Mouse (Mus musculus) erythroblast, adult 5-6 weeks (primary cell): Measurements from ENCODE around the gene Pgrmc1. TPM values are rescaled to one million over a fixed set of nuclear protein-coding genes. Genes with fewer than 3 reads are reported as not detected.
A peak's percentile ranks its signal among the peaks of the same experiment; 100 is the strongest.

Experiments
- ATAC-seq: replicated peaks from 2 replicates; pipeline ENCODE4 v1.8.0; 2016; ENCODE audit warnings: moderate number of reproducible peaks, mild to moderate bottlenecking, moderate TSS enrichment, inconsistent platforms; ENCODE audit not compliant: poor library complexity, low FRiP score, severe bottlenecking
- total RNA-seq, 2 experiments: library from RNA; stranded (forward) in 1 of 2; stranded (reverse) in 1 of 2; fragments of 150-400 nt in 1 of 2; fragments of 200-764, 138-1000 nt in 1 of 2; gene quantifications; 2 replicates each; pipeline versions ENCODE4 v1.2.3 to v1.2.4; 2015 to 2017; ENCODE audit warnings: low replicate concordance in 2 of 2

Pgrmc1 gene
- total RNA-seq, 2 experiments from 2014 or later, result 8.6 to 15.0 TPM

- ATAC-seq, result peak; percentile 60
Measured at GRCm38 (mm10) chrX:36600066-36600465, 2.1 kb downstream of the Pgrmc1 start.

GRCm38 (mm10) chrX:36602926-36603325, 4.9 kb downstream of the Pgrmc1 start:
- no peak for ATAC-seq

GRCm38 (mm10) chrX:36604040-36604439, 6.0 kb downstream of the Pgrmc1 start:
- ATAC-seq, result no peak

GRCm38 (mm10) chrX:36609117-36609516, 11.1 kb downstream of the Pgrmc1 start:
- no peak for ATAC-seq

- no peak for ATAC-seq
Measured at GRCm38 (mm10) chrX:36628102-36628501, 30.1 kb downstream of the Pgrmc1 start.

GRCm38 (mm10) chrX:36630771-36631170, 32.8 kb downstream of the Pgrmc1 start:
- no peak for ATAC-seq

- ATAC-seq, result no peak
Measured at GRCm38 (mm10) chrX:36640046-36640445, 42.0 kb downstream of the Pgrmc1 start.

GRCm38 (mm10) chrX:36644657-36645551, 46.9 kb downstream of the Pgrmc1 start, which contains the start of gene Akap17b:
Gene Akap17b, minus strand, starts transcription at chrX:36645395.
- ATAC-seq, result peak; percentile 99

Other genes starting within 250 kb of the Pgrmc1 start
- not detected in 2 replicates for gene Gm6268, start 196.9 kb upstream of the Pgrmc1 start, total RNA-seq (2015; ENCODE audit: low replicate concordance)
- not detected in 2 replicates for gene Gm6268, start 196.9 kb upstream of the Pgrmc1 start, total RNA-seq (2017; ENCODE audit: low replicate concordance)
- not detected in 2 replicates for gene Gm14569, start 106.4 kb upstream of the Pgrmc1 start, total RNA-seq (2015; ENCODE audit: low replicate concordance)
- not detected in 2 replicates for gene Gm14569, start 106.4 kb upstream of the Pgrmc1 start, total RNA-seq (2017; ENCODE audit: low replicate concordance)
- gene Akap17b, start 47.2 kb downstream of the Pgrmc1 start, total RNA-seq (2015; ENCODE audit: low replicate concordance), result 0.19 TPM in 1 of 2 replicates, not detected in the other
- gene Akap17b, start 47.2 kb downstream of the Pgrmc1 start, total RNA-seq (2017; ENCODE audit: low replicate concordance), result 0.26 and 0.28 TPM in 2 replicates
- not detected in 2 replicates for gene Slc25a43, start 145.5 kb downstream of the Pgrmc1 start, total RNA-seq (2015; ENCODE audit: low replicate concordance)
- gene Slc25a43, start 145.5 kb downstream of the Pgrmc1 start, total RNA-seq (2017; ENCODE audit: low replicate concordance), result not detected in 2 replicates
- gene Slc25a5, start 197.4 kb downstream of the Pgrmc1 start, total RNA-seq (2015; ENCODE audit: low replicate concordance), result 240 and 241 TPM in 2 replicates
- gene Slc25a5, start 197.4 kb downstream of the Pgrmc1 start, total RNA-seq (2017; ENCODE audit: low replicate concordance), result 141 and 160 TPM in 2 replicates